Mouse (Mus musculus) thymus, postnatal 10 days (tissue): ENCODE data around the gene Adamts16.
"Not testable (repeated sequence)": the region's sequence is repeated elsewhere in the genome, so short reads cannot be mapped to it uniquely, and the experiment has no call there.

Experiments used
- DNase-seq, 2 experiments: peaks; one replicate each; pipeline ENCODE4 v3.0.0; 2021; ENCODE audit warnings: low spot score in 2 of 2

Adamts16 gene

DNA sequence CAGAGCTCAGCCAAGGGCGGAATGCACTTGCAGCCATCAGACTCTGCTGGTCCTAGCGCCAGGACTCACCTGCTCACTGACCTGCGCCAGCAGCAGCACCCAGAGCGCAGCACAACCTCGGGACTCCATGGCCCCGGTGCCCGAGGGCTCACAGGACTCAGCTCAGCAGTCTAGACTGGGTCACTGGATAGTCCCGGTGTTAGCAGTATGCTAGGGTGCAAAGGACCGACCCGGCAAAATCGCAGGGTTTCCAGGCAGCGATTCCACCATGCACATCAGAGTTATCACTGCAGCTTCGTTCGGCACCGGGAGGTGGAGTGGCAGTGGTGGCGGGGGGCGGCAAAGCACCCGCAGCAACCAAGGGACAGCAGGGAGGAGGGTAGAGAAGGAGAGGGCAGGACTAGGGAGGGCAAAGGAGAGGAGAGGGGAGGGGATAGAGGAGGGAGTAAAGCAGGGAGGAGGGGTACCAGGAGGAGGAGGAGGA, at the start of gene Adamts16:
Gene Adamts16, minus strand, starts transcription at position 391 of the 484 bp plus-strand sequence.
- DNase-seq = no peak

GRCm38 (mm10) chr13:70887136-70887535, 45.5 kb upstream of the Adamts16 start:
- DNase-seq = no peak

DNA sequence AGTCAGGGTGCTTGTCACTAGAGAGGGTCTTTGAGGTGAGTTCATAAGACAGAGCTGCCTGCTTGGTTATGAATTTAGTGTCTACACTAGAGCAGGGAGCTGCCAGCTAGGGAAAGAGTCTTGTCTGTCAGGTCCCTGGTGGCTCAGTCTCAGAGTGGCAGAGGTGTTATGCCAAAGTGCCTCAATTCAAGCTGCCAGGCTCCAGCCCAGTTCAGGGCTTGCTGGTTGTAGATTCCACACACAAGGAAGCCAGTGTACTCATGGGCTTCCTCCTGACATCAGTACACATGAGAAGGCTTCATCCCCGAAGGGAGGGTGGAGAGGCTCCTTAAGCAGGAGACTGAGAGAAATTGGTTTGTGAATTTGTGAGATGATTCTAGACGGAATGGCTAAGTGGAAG, 43.4 kb upstream of the Adamts16 start:
- DNase-seq = no peak

DNA sequence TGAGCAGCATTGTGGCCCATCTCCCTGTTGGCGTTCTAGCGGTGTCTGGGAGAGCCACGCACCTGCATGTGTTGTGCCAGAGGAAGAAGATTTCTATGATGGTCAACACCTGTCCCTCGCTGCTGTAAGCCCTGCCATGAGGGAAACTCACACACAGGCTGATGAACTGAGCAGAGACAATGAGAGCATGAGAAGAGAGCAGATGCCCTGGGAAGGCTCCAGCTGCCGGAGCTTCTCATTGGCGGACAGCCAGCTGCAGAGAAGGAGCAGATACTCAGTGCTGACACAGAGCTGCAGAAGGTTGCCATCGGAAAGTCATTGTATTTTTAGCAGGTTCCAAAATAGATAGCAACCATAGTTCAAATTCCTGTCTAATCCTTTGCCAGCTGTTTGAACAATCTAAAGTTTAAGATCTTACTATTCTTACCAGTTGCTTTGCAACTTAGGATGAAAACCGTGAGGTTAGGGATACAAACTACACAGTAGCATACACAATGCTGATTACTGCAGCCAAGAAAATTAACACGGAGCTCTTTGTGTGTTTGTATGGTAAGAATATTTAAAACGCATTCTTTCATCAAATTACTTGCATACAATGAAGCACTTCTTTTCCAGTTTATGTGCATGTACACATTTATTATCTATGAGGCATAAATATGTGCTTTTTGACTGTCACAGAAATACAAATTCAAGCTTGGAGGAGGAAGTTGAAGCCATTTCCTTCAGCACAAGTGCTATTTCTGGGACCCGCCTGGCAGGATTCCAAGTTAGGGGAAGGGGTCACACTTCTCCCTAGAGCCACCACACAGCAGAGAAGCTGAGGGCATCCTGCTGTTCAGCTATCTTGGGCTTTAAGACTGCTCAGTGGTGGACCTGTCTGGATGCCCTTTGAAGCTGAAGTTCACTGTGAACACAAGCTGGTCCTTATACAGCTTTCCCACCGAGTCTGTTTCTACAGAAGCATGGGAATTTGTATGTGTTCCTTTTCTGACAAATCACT, 42.6 kb upstream of the Adamts16 start:
- DNase-seq = no peak

GRCm38 (mm10) chr13:70879971-70880370, 38.4 kb upstream of the Adamts16 start:
- not testable (repeated sequence) for DNase-seq

- DNase-seq = no peak
Measured at GRCm38 (mm10) chr13:70877550-70877913, 35.9 kb upstream of the Adamts16 start.

DNA sequence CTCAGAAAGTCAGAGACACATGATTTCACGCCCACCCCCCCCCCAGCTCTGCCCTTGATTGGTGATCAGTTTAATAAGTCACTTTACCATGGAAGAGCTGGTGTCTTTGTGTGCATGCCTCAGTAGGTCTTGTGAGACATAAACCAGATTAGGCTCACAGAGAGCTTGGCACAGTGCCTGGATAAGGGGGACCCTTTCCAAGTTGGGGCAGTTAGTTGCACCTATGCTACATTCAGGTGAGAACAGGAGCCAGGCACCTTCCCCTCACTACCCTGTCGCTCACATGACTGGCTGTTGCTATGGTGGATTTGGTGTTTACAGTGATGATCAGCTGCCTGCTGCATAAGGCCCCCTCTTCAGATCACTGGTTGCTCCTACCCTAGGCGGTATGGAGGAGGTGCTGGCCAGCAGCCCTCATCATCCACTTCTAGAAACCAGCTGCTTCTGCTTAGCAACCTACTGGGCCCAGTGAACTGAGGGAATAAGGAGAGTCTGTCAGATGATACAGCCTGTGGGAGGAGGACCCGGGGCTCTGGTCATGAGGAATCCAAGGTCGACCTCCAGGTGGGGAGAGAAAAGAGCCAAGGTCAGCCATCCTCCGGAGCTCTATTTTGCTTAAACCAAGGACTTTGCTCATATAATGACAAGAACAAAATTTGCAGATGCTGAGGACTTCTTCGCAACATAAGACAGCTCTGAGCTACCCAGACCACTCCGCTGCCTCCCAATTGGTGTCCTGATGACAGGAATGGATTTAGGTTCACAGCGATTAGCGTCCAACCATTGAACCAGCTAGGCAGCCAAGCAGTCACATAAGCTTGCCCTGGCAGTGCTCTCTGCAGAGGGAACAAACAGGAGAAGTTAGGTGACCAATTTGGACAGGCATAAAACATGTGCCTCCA, 35.3 kb upstream of the Adamts16 start:
- no peak for DNase-seq

DNA sequence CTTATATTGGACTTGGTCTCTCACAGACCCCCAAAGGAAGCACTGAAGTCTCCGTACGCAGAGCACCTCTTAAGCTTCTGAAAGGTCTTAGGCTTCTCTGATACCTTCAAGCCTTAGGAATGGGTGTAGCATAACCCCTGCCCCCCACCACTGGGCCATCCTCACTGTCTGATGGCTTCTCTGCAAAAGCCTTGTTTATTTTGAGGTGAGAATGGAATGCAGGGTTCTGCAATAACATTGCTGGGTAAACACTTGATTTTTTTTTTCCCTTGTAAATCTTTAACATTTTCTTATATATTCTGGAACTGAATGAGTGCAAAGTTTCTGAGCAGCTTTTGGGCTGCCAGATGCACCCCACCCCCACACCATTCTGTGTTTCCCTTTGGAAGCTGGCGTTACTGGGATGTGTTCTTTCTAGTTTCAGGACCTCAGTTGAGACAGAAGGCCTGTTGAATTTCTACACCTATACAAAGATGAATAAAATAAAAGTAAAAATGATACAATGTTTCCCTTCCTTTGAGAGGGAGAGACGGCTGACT, 33.9 kb upstream of the Adamts16 start:
- no peak for DNase-seq

DNA sequence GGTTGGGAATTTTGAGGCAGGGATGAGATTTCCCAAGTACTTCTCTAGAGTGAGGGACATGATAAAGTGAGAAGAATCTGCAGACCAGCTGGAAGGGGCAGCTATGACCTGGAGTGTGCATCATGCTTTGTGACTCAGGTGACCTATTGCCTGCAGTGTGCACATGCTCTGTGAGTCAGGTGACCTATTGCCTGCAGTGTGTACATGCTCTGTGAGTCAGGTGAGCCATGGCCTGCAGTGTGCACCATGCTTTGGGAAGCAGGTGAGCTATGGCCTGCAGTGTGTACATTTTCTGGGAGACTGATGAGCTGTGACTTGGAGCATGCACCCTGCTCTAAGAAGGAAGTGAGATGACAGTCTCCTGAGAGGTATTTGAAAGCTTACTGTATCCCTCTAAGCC, 33.1 kb upstream of the Adamts16 start:
- DNase-seq = no peak

DNA sequence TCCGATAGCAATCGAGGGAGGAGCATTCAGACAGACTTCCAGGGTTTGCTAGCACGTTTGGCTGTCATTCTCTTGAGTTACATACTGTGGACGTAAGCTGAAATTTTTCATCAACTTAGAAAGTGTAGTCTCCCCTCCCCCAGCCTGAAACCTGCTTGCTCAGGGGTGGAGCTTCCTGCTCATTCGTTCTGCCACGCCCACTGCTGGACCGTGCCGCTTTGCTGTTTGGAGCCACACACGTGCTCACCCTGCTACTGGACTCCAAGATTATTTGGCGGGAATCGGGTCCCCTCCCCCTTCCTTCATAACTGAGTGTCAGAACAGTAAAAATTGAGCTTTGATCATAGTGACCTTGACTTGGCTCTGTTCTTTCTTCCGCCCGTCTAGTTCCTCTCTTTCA, 32.2 kb upstream of the Adamts16 start:
- DNase-seq = not testable (repeated sequence)

- no peak for DNase-seq
Measured at GRCm38 (mm10) chr13:70871049-70871448, 29.4 kb upstream of the Adamts16 start.

- no peak for DNase-seq
Measured at GRCm38 (mm10) chr13:70866971-70867625, 25.5 kb upstream of the Adamts16 start.

- DNase-seq = no peak
Measured at GRCm38 (mm10) chr13:70865867-70866266, 24.3 kb upstream of the Adamts16 start.

DNA sequence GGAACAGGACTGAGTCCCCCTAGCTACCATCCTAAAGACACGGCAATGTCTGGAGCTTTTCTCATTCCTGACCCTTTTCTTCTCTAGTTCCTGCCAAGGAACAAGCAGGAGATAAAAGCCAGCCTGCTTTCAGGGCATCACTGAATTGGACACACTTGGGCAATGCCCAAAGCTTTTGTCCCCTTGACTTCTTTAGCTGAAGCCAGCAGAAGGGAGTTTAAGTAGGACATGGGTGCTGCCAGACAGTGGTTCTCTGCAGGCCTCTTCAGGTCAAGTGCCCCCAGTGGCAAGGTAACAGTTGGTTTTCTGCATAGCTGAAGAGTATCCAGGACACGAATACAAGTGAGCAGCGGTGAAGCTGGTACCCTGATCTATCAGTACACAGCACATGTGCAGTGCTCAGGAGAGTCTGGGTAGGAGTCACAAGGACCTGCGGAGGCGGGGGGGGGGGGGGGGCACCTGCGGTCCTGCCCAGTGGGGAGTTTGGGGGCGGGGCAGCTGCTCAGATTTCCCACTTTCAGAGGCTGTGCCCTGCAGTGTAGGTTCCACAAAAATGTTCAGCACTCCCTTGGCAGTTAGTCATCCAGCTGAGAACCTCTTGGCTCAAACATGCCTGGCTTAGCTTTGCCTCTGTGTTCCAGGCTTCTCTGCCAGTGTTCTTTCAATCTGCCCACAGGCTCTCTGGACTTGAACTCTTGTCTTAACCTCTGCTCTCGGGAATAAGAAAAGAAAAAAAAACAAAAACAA, 20.7 kb upstream of the Adamts16 start:
- no peak for DNase-seq

DNA sequence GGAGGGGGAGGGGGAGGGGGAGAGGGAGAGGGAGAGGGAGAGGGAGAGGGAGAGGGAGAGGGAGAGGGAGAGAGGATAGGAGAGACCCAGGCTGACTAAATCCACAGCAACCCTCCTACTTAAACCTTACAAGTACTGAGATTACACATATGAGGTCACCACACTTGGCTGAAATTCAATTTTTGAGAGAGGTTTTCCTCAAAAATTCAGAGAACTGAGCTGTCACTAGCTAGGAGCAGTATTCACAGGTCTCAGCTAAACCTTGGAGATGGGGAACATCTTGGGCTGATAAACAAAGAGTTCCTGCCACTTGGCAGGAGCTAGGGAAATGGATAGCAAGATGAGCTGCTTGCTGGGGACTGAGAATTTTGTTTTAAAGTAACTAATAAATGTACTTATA, 12.0 kb upstream of the Adamts16 start:
- no peak for DNase-seq

DNA sequence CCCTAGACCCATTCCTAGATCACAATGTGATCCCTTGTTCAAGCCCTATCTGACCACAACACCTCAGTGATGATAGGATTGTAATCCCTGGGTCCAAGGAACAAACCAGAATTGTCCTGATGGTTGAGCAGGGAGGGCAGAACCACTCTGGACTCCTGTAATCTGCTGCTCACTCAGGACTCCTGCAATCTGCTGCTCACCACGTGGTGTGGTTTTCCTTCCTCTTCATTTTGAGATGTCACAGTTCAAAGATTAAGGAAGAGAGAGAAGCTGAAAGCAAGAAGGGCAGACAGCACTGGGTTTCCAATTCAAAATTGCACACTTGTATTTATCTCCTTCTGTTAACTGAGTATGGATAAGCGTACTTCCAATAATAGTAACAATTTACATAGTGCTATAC, 5.3 kb upstream of the Adamts16 start:
- no peak for DNase-seq

- no peak for DNase-seq
Measured at GRCm38 (mm10) chr13:70845526-70845925, 3.9 kb upstream of the Adamts16 start.

DNA sequence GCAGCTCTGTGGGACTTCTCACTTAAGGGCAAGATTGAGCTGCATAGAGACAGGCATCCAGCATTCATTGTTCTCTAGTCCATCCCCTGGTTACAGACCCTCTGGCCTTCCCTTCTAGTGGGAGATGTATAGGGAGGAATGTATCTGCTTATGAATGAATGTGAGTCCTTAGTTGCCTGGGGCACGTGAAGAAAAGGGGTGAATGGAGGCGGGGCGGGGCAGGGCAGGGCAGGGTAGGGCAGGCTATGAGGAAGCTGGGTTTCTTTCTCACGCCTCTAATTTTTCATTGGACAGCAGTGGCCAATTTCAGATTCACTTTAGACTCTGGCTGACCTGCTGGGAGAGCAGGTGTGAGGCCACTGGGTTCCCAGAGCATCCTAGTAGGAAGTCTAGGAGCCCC, 515 bp upstream of the Adamts16 start:
- no peak for DNase-seq

DNA sequence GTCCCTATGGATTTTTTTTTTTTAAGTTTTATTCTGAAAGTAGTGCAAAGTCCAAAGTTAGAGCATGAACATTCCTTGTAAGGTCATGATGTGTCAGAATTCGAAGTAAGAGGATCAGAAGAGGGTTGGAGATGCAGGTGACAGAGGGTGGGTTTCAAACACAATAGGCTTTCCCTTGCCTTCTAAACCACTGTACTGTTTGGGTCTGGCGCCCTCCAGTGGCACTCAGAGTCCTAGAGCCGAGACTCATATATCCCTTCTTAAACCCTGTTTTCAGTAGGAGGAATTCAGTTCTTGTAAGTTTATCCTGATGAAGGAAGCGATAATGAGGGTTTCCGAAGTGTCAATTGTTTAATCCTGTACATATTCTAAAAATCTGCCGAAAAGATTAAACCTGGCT, 1.4 kb downstream of the Adamts16 start:
- peak; percentile 7 to 57 for DNase-seq

- no peak for DNase-seq
Measured at GRCm38 (mm10) chr13:70837571-70837970, 4.0 kb downstream of the Adamts16 start.

GRCm38 (mm10) chr13:70836246-70836645, 5.4 kb downstream of the Adamts16 start:
- no peak for DNase-seq
